Mouse (Mus musculus): ENCODE data around the gene Apoc3. TPM values are rescaled to one million over a fixed set of nuclear protein-coding genes. Genes with fewer than 3 reads are reported as not detected.

The Apoc3 gene
- total and polyA plus RNA-seq, 3 experiments, result not detected

DNA sequence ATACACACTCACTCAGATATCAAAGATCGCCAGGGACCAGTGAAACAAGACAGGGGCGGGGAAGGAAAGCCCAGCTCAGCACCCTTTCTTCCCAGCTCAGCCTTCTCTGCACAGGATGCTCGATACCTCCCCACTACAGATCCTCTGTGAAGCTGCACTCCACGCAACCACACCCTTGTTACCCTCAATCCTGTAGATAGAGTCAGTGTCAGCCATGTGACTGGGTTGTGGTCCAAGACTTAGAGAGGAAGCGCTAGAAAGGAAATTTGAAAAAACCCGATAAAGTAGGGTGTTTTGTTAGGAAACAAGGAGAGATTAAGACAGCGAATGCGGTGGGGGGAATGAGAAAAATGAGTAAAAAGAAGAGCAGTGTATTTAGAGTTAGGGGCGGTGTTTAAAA lies 36.6 kb upstream of the Apoc3 start (continued):
- TF ChIP-seq RAD21 (IDR thresholded peaks at IDR 0.05; ENCODE audit: low read depth, low read length) (no peak), TAL1 (IDR thresholded peaks at IDR 0.05; ENCODE audit: low read length) (no peak), EP300 (IDR thresholded peaks at IDR 0.05; ENCODE audit: low read depth in 1 of 2, low read length in 2 of 2) (peak; percentile 75 to 81), NELFE (IDR thresholded peaks at IDR 0.05; ENCODE audit: low read depth, low read length) (peak; percentile 19; the same call in 1 of the 2 replicates), ELF1 (IDR thresholded peaks at IDR 0.05; ENCODE audit: low read depth, low read length) (no peak), MYC (IDR thresholded peaks at IDR 0.05; ENCODE audit: low read depth, low read length) (peak; percentile 92), GABPA (IDR thresholded peaks at IDR 0.05; ENCODE audit: low read depth, low read length) (no peak)

DNA sequence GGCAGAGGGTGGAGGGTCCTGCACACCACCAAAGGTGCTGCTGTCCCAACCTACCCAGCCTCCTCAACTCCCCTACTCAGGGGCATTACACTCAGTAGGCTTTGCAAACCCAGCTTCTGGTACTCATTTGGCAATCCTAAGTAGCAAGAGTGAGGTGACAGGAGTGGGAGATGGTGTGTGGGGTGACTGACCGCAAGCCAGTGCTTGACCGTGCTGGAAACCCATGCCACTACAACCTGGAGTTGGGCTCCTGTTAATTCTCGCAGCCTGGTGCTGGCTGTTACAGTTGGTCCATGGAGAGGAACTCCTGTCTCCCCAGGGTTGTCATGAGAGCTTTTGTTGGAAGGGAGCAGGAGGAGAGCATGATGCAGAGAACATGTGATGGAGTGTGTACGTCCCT lies 35.3 kb upstream of the Apoc3 start:
- Histone ChIP-seq H3K9ac (ENCODE audit: control insufficient read depth, low read depth, low read length, poor library complexity, severe bottlenecking) (no peak overlapping the region), H3K79me2 (ENCODE audit: control insufficient read depth, insufficient read depth, low read length, poor library complexity) (peaks cover 24% of the 10 kb centered on the region), H3K4me1 (ENCODE audit: control insufficient read depth in 1 of 2, insufficient read depth in 2 of 2, low read length in 2 of 2) (peaks cover 5 to 14% of the 10 kb centered on the region in 2 experiments; a peak in 3 of 4 replicates), H3K36me3 (ENCODE audit: control insufficient read depth in 1 of 2, insufficient read depth in 2 of 2, low read length in 2 of 2) (peaks cover 10 to 19% of the 10 kb centered on the region in 2 experiments), H3K9me3 (replicated peaks; ENCODE audit: insufficient read depth, low read length) (no peaks in the 10 kb centered on the region), H3K27me3 (ENCODE audit: control insufficient read depth in 1 of 2, insufficient read depth in 2 of 2, low read length in 2 of 2) (no peaks in the 10 kb centered on the region), H3K4me3 (ENCODE audit: control insufficient read depth in 1 of 2, insufficient read depth in 1 of 2, low read depth in 2 of 2, low read length in 2 of 2) (no peak overlapping the region), H3K27ac (ENCODE audit: control insufficient read depth, low read depth, low read length) (no peak overlapping the region)
- no peak for TF ChIP-seq GABPA (IDR thresholded peaks at IDR 0.05; ENCODE audit: low read depth, low read length)
- no peak for TF ChIP-seq RAD21 (IDR thresholded peaks at IDR 0.05; ENCODE audit: low read depth, low read length)
- TF ChIP-seq NELFE (IDR thresholded peaks at IDR 0.05; ENCODE audit: low read depth, low read length), result no peak
- TF ChIP-seq TBP (IDR thresholded peaks at IDR 0.05; ENCODE audit: low read depth, low read length), result no peak
- TF ChIP-seq ETS1 (IDR thresholded peaks at IDR 0.05; ENCODE audit: low read depth, low read length), result no peak
- no peak for DNase-seq (ENCODE audit: low read depth, low spot score)

DNA sequence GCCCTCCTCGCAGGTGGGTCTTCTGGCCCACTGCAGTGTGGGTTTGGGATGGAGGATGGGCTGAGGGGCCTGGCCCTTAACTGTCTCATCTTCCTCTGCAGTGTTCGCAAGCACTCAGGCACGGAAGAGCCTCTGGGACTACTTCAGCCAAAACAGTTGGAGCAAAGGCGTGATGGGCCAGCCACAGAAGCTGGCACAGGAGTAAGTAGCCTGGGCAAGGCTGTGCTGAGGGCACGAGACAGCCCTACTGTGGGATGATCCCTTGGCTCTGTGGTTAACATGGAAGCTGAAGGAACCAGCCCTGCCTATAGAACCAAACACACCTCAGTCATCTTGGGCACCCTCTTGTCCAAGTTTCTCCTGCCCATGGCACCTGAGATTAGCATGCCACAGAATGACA lies 33.7 kb upstream of the Apoc3 start:
- no peak for DNase-seq (ENCODE audit: low read depth, low spot score)
- H3K9me3 ChIP-seq (replicated peaks; ENCODE audit: insufficient read depth, low read length), result no peaks in the 10 kb centered on the region
- H3K4me1 ChIP-seq (ENCODE audit: control insufficient read depth in 1 of 2, insufficient read depth in 2 of 2, low read length in 2 of 2), result peaks cover 3 to 6% of the 10 kb centered on the region in 2 experiments; a peak in 3 of 4 replicates
- H3K36me3 ChIP-seq (ENCODE audit: control insufficient read depth in 1 of 2, insufficient read depth in 2 of 2, low read length in 2 of 2), result peaks cover 0 to 9% of the 10 kb centered on the region in 2 experiments; a peak in 2 of 4 replicates
- peaks cover 12% of the 10 kb centered on the region for H3K79me2 ChIP-seq (ENCODE audit: control insufficient read depth, insufficient read depth, low read length, poor library complexity)
- H3K27ac ChIP-seq (ENCODE audit: control insufficient read depth, low read depth, low read length), result no peak overlapping the region
- no peaks in the 10 kb centered on the region for H3K27me3 ChIP-seq (ENCODE audit: control insufficient read depth in 1 of 2, insufficient read depth in 2 of 2, low read length in 2 of 2)
- H3K9ac ChIP-seq (ENCODE audit: control insufficient read depth, low read depth, low read length, poor library complexity, severe bottlenecking), result no peak overlapping the region
- no peak overlapping the region for H3K4me3 ChIP-seq (ENCODE audit: control insufficient read depth in 1 of 2, insufficient read depth in 1 of 2, low read depth in 2 of 2, low read length in 2 of 2)
- TF ChIP-seq JUND (IDR thresholded peaks at IDR 0.05; ENCODE audit: low read depth, low read length), result no peak
- TF ChIP-seq CTCF (IDR thresholded peaks at IDR 0.05 in 2 of 3, conservative IDR thresholded peaks at IDR 0.05 in 1 of 3; ENCODE audit: control insufficient read depth in 1 of 3, insufficient read depth in 1 of 3, low read depth in 2 of 3, low read length in 3 of 3, poor library complexity in 1 of 3, severe bottlenecking in 1 of 3), result no peak
- no peak for TF ChIP-seq E2F4 (IDR thresholded peaks at IDR 0.05; ENCODE audit: borderline replicate concordance, low read depth, low read length)
- no peak for TF ChIP-seq GABPA (IDR thresholded peaks at IDR 0.05; ENCODE audit: low read depth, low read length)
- no peak for TF ChIP-seq CHD1 (IDR thresholded peaks at IDR 0.05; ENCODE audit: low read depth, low read length)
- TF ChIP-seq POLR2A (IDR thresholded peaks at IDR 0.05; ENCODE audit: control insufficient read depth in 1 of 2, insufficient read depth in 1 of 2, low read depth in 1 of 2, low read length in 2 of 2, poor library complexity in 1 of 2), result no peak
- no peak for TF ChIP-seq ZKSCAN1 (IDR thresholded peaks at IDR 0.05; ENCODE audit: low read depth, low read length)
- TF ChIP-seq EP300 (IDR thresholded peaks at IDR 0.05; ENCODE audit: low read depth in 1 of 2, low read length in 2 of 2), result no peak
- TF ChIP-seq TAL1 (IDR thresholded peaks at IDR 0.05; ENCODE audit: low read length), result no peak
- TF ChIP-seq MXI1 (IDR thresholded peaks at IDR 0.05; ENCODE audit: low read depth, low read length), result no peak
- TF ChIP-seq SMC3 (IDR thresholded peaks at IDR 0.05; ENCODE audit: low read depth, low read length), result no peak
- no peak for TF ChIP-seq MAFK (IDR thresholded peaks at IDR 0.05; ENCODE audit: borderline replicate concordance, low read depth, low read length)
- no peak for TF ChIP-seq MAX (IDR thresholded peaks at IDR 0.05; ENCODE audit: low read length)
- TF ChIP-seq NRF1 (IDR thresholded peaks at IDR 0.05; ENCODE audit: insufficient read depth, low read depth, low read length, poor library complexity, severe bottlenecking), result no peak
- TF ChIP-seq USF2 (IDR thresholded peaks at IDR 0.05; ENCODE audit: borderline replicate concordance in 1 of 2, insufficient read depth in 1 of 2, low read depth in 1 of 2, low read length in 2 of 2), result no peak
- TF ChIP-seq MYC (IDR thresholded peaks at IDR 0.05; ENCODE audit: low read depth, low read length), result no peak
- TF ChIP-seq ELF1 (IDR thresholded peaks at IDR 0.05; ENCODE audit: low read depth, low read length), result no peak
- TF ChIP-seq ZNF384 (IDR thresholded peaks at IDR 0.05; ENCODE audit: low read depth, low read length), result no peak
- no peak for TF ChIP-seq HCFC1 (IDR thresholded peaks at IDR 0.05; ENCODE audit: low read depth, low read length)
- no peak for TF ChIP-seq TBP (IDR thresholded peaks at IDR 0.05; ENCODE audit: low read depth, low read length)
